Mouse (Mus musculus): ENCODE results near the gene Zfp213. TPM values are rescaled to one million over a fixed set of nuclear protein-coding genes. Genes with fewer than 3 reads are reported as not detected.

Zfp213 gene
- 10 to 100 TPM in 1 of 2 experiments, 1 to 10 TPM in 1; 9.1 to 12.4 TPM for polyA plus RNA-seq (2012; fragmentation: generic; extraction: Trizol)

GRCm38 (mm10) chr17:23563595-23564367 lies at the start of gene Zfp213:
Gene Zfp213 (minus strand): TSS chr17:23564238.

GRCm38 (mm10) chr17:23600641-23601622 lies 36.9 kb upstream of the Zfp213 start, which contains the start of gene Zscan10:
Gene Zscan10 (plus strand): TSS chr17:23600856.

DNA sequence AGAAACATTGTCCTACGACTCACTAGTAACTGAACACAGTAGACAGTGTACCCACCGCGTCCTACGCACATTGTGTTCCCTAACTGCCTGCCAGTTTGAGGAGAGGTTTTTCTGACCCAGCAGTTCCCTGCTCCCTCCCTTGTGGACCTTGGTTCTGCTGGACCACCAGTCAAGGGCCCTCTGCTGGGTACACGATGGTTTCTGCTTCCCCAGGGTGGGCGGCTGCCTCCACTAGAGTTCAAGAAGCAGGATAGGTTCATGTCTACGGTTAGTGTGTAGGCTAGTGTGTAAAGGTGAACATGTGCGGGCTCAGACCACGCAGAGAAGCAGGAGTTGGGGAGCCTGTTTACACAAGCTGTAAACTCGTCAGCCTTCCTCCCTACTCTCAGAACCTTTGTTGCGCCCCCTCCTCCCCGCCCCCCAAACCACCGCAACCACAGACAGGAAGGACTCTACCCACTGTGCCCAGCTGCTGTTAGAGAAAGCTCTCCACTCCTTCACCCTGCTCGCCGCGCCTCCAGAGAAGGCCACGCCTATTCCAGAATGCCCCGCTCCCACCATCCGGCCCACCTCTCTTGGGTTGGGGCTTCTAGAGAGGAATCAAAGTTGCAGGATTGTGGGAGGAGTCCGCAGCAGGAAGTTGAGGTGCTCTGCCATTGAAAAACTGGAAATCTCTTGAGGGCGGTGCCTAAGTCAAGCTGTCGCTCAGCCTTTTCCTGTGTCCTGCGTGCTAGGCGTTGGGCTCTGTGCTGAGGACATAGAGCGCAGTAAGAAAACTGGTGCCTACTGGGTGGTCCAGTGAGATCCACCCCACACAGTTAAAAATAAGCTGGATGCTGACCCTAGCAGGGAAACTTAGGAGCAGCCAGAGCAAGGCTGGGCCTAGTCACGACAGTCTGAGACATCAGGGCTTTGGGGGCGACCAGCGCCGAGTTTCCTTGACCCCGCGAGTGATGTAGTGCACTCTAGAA lies 34.8 kb upstream of the Zfp213 start, which contains the start of gene Zfp13:
Gene Zfp13 (minus strand): TSS at position 906 of the 971 bp plus-strand sequence.

Other genes with a start within 250 kb of the Zfp213 start
- not detected for gene Vmn2r115, start 220.5 kb downstream of the Zfp213 start, polyA plus RNA-seq (2012; fragmentation: generic; extraction: Trizol)
- not detected for gene Vmn2r116, start 179.6 kb downstream of the Zfp213 start, polyA plus RNA-seq (2012; fragmentation: generic; extraction: Trizol)
- gene Vmn2r117, start 84.5 kb downstream of the Zfp213 start, polyA plus RNA-seq (2012; fragmentation: generic; extraction: Trizol), result not detected
- 1 to 10 TPM; 2.1 to 3.2 TPM for gene Zfp13, start 35.2 kb upstream of the Zfp213 start, polyA plus RNA-seq (2012; fragmentation: generic; extraction: Trizol)
- under 1 TPM in 1 of 2 experiments, not detected in 1; 0.02 TPM for gene Zscan10, start 36.6 kb upstream of the Zfp213 start, polyA plus RNA-seq (2012; fragmentation: generic; extraction: Trizol)
- gene Mmp25, start 81.0 kb upstream of the Zfp213 start, polyA plus RNA-seq (2012; fragmentation: generic; extraction: Trizol), result not detected
- under 1 TPM; 0.05 to 0.18 TPM for gene Bicdl2, start 96.3 kb upstream of the Zfp213 start, polyA plus RNA-seq (2012; fragmentation: generic; extraction: Trizol)
- gene Hcfc1r1, start 109.4 kb upstream of the Zfp213 start, polyA plus RNA-seq (2012; fragmentation: generic; extraction: Trizol), result 100 to 1,000 TPM; 438 to 526 TPM
- 10 to 100 TPM; 27.0 to 29.9 TPM for gene Thoc6, start 109.6 kb upstream of the Zfp213 start, polyA plus RNA-seq (2012; fragmentation: generic; extraction: Trizol)
- 100 to 1,000 TPM in 1 of 2 experiments, 10 to 100 TPM in 1; 78.5 to 413 TPM for gene Tnfrsf12a, start 113.2 kb upstream of the Zfp213 start, polyA plus RNA-seq (2012; fragmentation: generic; extraction: Trizol)
- under 1 TPM in 1 of 2 experiments, not detected in 1; 0.04 TPM for gene Cldn6, start 115.0 kb upstream of the Zfp213 start, polyA plus RNA-seq (2012; fragmentation: generic; extraction: Trizol)
- 1 to 10 TPM in 1 of 2 experiments, under 1 TPM in 1; 0.53 to 3.5 TPM for gene Cldn9, start 119.8 kb upstream of the Zfp213 start, polyA plus RNA-seq (2012; fragmentation: generic; extraction: Trizol)
- gene 1520401A03Rik, start 158.5 kb upstream of the Zfp213 start, polyA plus RNA-seq (2012; fragmentation: generic; extraction: Trizol), result under 1 TPM; 0.07 to 0.45 TPM
- gene Pkmyt1, start 162.1 kb upstream of the Zfp213 start, polyA plus RNA-seq (2012; fragmentation: generic; extraction: Trizol), result 10 to 100 TPM; 24.3 to 38.2 TPM
- gene Paqr4, start 176.6 kb upstream of the Zfp213 start, polyA plus RNA-seq (2012; fragmentation: generic; extraction: Trizol), result 10 to 100 TPM; 22.3 to 32.8 TPM
- gene Kremen2, start 181.6 kb upstream of the Zfp213 start, polyA plus RNA-seq (2012; fragmentation: generic; extraction: Trizol), result under 1 TPM in 1 of 2 experiments, not detected in 1; 0.07 TPM
- gene Flywch1, start 207.4 kb upstream of the Zfp213 start, polyA plus RNA-seq (2012; fragmentation: generic; extraction: Trizol), result 10 to 100 TPM; 49.7 to 60.6 TPM
- under 1 TPM in 1 of 2 experiments, not detected in 1; 0.55 TPM for gene Flywch2, start 221.8 kb upstream of the Zfp213 start, polyA plus RNA-seq (2012; fragmentation: generic; extraction: Trizol)
- gene Srrm2, start 226.3 kb upstream of the Zfp213 start, polyA plus RNA-seq (2012; fragmentation: generic; extraction: Trizol), result 100 to 1,000 TPM in 1 of 2 experiments, 10 to 100 TPM in 1; 26.7 to 115 TPM

All from C3H10T1/2 (cell line).